Mouse (Mus musculus) hindbrain, embryonic 12.5 days (tissue): Measurements from ENCODE around the gene Krtap3-1. TPM values are rescaled to one million over a fixed set of nuclear protein-coding genes. Genes with fewer than 3 reads are reported as not detected.
"Not testable (repeated sequence)": the region's sequence is repeated elsewhere in the genome, so short reads cannot be mapped to it uniquely, and the experiment has no call there.

Experiments used
- ATAC-seq: fragments of 200-750 bp; cut with Nextera tagmentation; 2 replicates; pipeline ENCODE4 v1.8.0; 2017; ENCODE audit warnings: moderate TSS enrichment; ENCODE audit not compliant: low FRiP score
- H3K27ac ChIP-seq: fragments of 300-500 bp; sonication (generic); 2 replicates; pipeline ENCODE4 v1.5.1; 2016; ENCODE audit warnings: mild to moderate bottlenecking
- H3K27me3 ChIP-seq: fragments of 300-500 bp; sonication (generic); 2 replicates; pipeline ENCODE4 v1.6.1; 2016; ENCODE audit warnings: mild to moderate bottlenecking
- H3K36me3 ChIP-seq: fragments of 300-500 bp; sonication (generic); 2 replicates; pipeline ENCODE4 v1.6.1; 2016; ENCODE audit warnings: mild to moderate bottlenecking
- H3K4me1 ChIP-seq: fragments of 300-500 bp; sonication (generic); 2 replicates; pipeline ENCODE4 v1.6.1; 2016
- H3K4me2 ChIP-seq: fragments of 300-500 bp; sonication (generic); replicated peaks from 2 replicates; pipeline ENCODE4 v1.6.1; 2016; ENCODE audit warnings: mild to moderate bottlenecking
- H3K4me3 ChIP-seq: fragments of 300-500 bp; sonication (generic); 2 replicates; pipeline ENCODE4 v1.5.1; 2016; ENCODE audit warnings: mild to moderate bottlenecking
- H3K9ac ChIP-seq: fragments of 300-500 bp; sonication (generic); 2 replicates; pipeline ENCODE4 v1.6.1; 2016; ENCODE audit warnings: mild to moderate bottlenecking, moderate library complexity
- H3K9me3 ChIP-seq: fragments of 300-500 bp; sonication (generic); replicated peaks from 2 replicates; pipeline ENCODE4 v1.6.1; 2016; ENCODE audit warnings: mild to moderate bottlenecking
- WGBS: fragments of 180-500 bp; shearing (Covaris S2); methylation state at CpG from one replicate; pipeline ENCODE4 v1.1.7; 2016; 5-methylcytosine and 5-hydroxymethylcytosine counted together
- polyA plus RNA-seq: library from polyadenylated mRNA; unstranded; fragments of >200 nt; fragmentation: Nextera tagmentation; extraction: Ambion mirVana; gene quantifications from 2 replicates; pipeline ENCODE4 v1.2.1, GENCODE M21; 2016

Gene Krtap3-1
- not detected in 2 replicates for polyA plus RNA-seq

DNA sequence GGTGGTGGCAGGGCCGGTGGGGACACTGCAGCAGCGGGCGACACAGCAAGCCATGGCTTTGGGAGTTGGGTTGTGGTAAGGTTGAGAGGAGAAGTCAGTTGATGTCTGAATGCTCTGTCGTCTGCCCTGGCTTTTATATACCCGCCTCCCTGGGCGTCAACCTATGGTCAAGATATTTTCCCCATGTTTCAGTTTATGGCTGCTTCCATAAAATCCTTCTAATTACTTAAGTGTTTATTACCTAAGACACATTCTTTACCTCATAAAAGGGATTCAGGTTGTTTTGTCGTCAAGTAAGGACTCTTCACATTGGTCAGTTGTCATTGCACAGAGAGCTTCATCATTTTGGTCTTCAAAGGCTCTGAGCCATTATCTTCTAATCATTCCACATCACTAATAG is at the start of gene Krtap3-1:
Krtap3-1 (minus strand) TSS at position 101 of the 400 bp plus-strand sequence.
- no peaks in the 10 kb centered on the region for H3K4me1 ChIP-seq
- no peak within 1 kb of the TSS for H3K4me3 ChIP-seq
- H3K27me3 ChIP-seq: no peaks in the 10 kb centered on the region
- H3K36me3 ChIP-seq: no peaks in the 10 kb centered on the region
- H3K9me3 ChIP-seq: no peaks in the 10 kb centered on the region
- H3K9ac ChIP-seq: no peak within 1 kb of the TSS
- ATAC-seq: no peak
- H3K4me2 ChIP-seq: no peak within 1 kb of the TSS
- 94% methylated on average over 7 of the region's 7 CpGs for WGBS
- no peak within 1 kb of the TSS for H3K27ac ChIP-seq

DNA sequence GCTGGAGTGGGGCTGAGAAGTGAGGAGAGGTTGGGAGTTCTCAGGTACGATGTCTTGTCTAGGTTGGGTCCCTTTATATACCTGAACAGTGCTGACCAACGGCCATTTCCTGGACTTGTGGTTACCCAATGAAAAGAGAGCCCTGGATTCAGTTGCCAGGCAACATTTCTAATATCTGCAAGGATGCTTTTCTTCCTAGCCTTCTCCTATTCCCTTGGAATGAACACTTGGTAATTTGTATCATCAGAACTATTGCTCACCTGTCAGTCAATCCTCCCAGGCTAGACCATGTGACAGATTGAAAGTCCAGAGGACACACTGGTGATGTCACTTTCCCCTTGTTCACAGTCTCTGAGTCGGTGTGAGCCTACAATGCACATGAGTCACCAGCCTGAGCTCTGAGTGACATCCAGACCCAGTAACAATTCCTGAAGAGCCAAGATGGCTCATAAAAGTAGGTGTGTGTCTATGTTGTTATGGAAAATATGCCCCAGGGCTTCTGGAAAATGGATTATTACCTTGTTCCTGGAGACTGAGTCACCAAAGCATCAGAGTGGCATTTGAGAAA is 48.5 kb upstream of the Krtap3-1 start, which contains the start of gene Krtap2-4:
Krtap2-4 (minus strand) TSS at position 51 of the 568 bp plus-strand sequence.
- no peaks in the 10 kb centered on the region for H3K4me1 ChIP-seq
- no peaks in the 10 kb centered on the region for H3K27me3 ChIP-seq
- ATAC-seq: no peak
- H3K36me3 ChIP-seq: no peaks in the 10 kb centered on the region
- 80% methylated on average over 3 of the region's 3 CpGs for WGBS
- no peak within 1 kb of the TSS for H3K4me3 ChIP-seq
- no peak within 1 kb of the TSS for H3K4me2 ChIP-seq
- no peak within 1 kb of the TSS for H3K27ac ChIP-seq
- no peak within 1 kb of the TSS for H3K9ac ChIP-seq
- H3K9me3 ChIP-seq: no peaks in the 10 kb centered on the region

- H3K36me3 ChIP-seq, ATAC-seq, H3K27ac ChIP-seq, H3K4me3 ChIP-seq, H3K9me3 ChIP-seq, H3K27me3 ChIP-seq, H3K4me1 ChIP-seq, H3K4me2 ChIP-seq, H3K9ac ChIP-seq: not testable (repeated sequence)
- 84% methylated on average over 1 of the region's 2 CpGs for WGBS
These were observed 43.7 kb upstream of the Krtap3-1 start, which contains the start of gene Gm11937 for GRCm38 (mm10) chr11:99610089-99610488. TSS of gene Gm11937 (minus strand) at chr11:99610189.

DNA sequence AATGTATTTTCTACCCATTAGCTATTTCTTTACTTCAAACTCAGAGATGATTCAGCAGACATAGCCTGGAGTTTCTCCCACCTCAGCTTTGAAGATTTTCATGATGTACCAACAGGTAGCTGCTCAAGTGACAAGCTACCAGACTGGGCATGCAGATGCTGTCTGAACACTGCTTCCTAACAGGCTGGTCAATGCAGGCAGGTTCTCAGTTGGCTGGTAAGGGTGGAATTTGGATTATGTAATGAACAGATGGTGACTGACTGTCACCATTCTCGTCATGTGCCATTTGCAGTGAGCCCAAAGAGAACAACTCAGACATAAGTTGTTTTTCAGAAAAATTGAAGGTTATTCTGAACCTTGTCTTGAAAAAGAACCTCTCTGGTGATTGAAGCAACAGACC is 42.7 kb upstream of the Krtap3-1 start:
- Histone ChIP-seq H3K4me3 (no peak overlapping the region), H3K9ac (no peak overlapping the region), H3K4me2 (no peak overlapping the region), H3K36me3 (no peaks in the 10 kb centered on the region), H3K27ac (no peak overlapping the region), H3K27me3 (no peaks in the 10 kb centered on the region), H3K9me3 (no peaks in the 10 kb centered on the region), H3K4me1 (no peaks in the 10 kb centered on the region)
- no peak for ATAC-seq
- WGBS: 62% methylated on average over 1 of the region's 1 CpGs

- WGBS: 73% methylated on average over 1 of the region's 1 CpGs
- H3K36me3 ChIP-seq, H3K9ac ChIP-seq, H3K9me3 ChIP-seq, H3K4me3 ChIP-seq, H3K4me2 ChIP-seq, H3K27ac ChIP-seq, H3K27me3 ChIP-seq, ATAC-seq, H3K4me1 ChIP-seq: not testable (repeated sequence)
These were observed 36.8 kb upstream of the Krtap3-1 start, which contains the start of gene Gm11938 for GRCm38 (mm10) chr11:99603208-99603607. TSS of gene Gm11938 (minus strand) at chr11:99603308.

- H3K9ac ChIP-seq, H3K36me3 ChIP-seq, H3K4me2 ChIP-seq, H3K4me3 ChIP-seq, H3K9me3 ChIP-seq, H3K27ac ChIP-seq, ATAC-seq, H3K27me3 ChIP-seq, H3K4me1 ChIP-seq: not testable (repeated sequence)
- 78% methylated on average over 6 of the region's 6 CpGs for WGBS
These were observed 31.3 kb upstream of the Krtap3-1 start, which contains the start of gene Krtap9-3 for GRCm38 (mm10) chr11:99597742-99598141. TSS of gene Krtap9-3 (minus strand) at chr11:99598105.

DNA sequence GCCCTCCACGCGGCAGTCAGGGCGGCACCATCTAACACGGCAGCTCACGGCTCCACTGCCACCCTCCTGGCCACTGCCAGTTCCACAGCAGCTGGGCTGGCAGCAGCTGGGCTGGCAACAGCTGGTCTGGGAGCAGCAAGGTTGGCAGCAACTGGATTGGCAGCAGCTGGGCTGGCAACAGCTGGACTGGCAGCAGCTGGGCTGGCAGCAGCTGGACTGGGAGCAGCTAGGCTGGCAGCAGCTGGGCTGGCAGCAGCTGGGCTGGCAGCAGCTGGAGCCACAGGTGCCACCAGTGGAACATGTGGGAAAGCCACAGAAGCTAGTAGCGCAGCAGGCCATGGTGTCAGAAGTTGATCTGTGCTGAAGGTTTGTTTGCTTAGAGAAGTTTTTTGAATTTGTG is 24.6 kb upstream of the Krtap3-1 start, which contains the start of gene Krtap1-3:
Krtap1-3 (minus strand) TSS at position 359 of the 400 bp plus-strand sequence.
- WGBS: 87% methylated on average over 6 of the region's 6 CpGs
- Histone ChIP-seq H3K4me2 (no peak within 1 kb of the TSS), H3K27me3 (no peaks in the 10 kb centered on the region), H3K27ac (no peak within 1 kb of the TSS), H3K4me1 (no peaks in the 10 kb centered on the region), H3K9me3 (no peaks in the 10 kb centered on the region), H3K36me3 (no peaks in the 10 kb centered on the region), H3K4me3 (no peak within 1 kb of the TSS), H3K9ac (no peak within 1 kb of the TSS)
- no peak for ATAC-seq

- 95% methylated on average over 7 of the region's 7 CpGs for WGBS
- H3K9ac ChIP-seq: no peak overlapping the region
- no peaks in the 10 kb centered on the region for H3K9me3 ChIP-seq
- H3K4me2 ChIP-seq: no peak overlapping the region
- no peaks in the 10 kb centered on the region for H3K27me3 ChIP-seq
- H3K4me1 ChIP-seq: no peaks in the 10 kb centered on the region
- no peaks in the 10 kb centered on the region for H3K36me3 ChIP-seq
- no peak for ATAC-seq
- no peak overlapping the region for H3K4me3 ChIP-seq
- H3K27ac ChIP-seq: no peak overlapping the region
These were observed 18.7 kb upstream of the Krtap3-1 start for GRCm38 (mm10) chr11:99585096-99585495.

GRCm38 (mm10) chr11:99583245-99583704 is 16.8 kb upstream of the Krtap3-1 start, which contains the start of gene Krtap1-4:
TSS of gene Krtap1-4 (minus strand) at chr11:99583654.
- WGBS: 62% methylated on average over 5 of the region's 5 CpGs
- ATAC-seq: no peak

GRCm38 (mm10) chr11:99581564-99581963 is 15.1 kb upstream of the Krtap3-1 start:
- Histone ChIP-seq H3K27ac (no peak overlapping the region), H3K4me3 (no peak overlapping the region), H3K36me3 (no peaks in the 10 kb centered on the region), H3K9me3 (no peaks in the 10 kb centered on the region), H3K4me1 (no peaks in the 10 kb centered on the region), H3K27me3 (no peaks in the 10 kb centered on the region), H3K9ac (no peak overlapping the region), H3K4me2 (no peak overlapping the region)
- 90% methylated on average over 6 of the region's 6 CpGs for WGBS
- no peak for ATAC-seq

More at GRCm38 (mm10) chr11:99583245-99583704, 16.8 kb upstream of the Krtap3-1 start, which contains the start of gene Krtap1-4:
- no peaks in the 10 kb centered on the region for H3K9me3 ChIP-seq
- H3K4me1 ChIP-seq: no peaks in the 10 kb centered on the region
- no peak within 1 kb of the TSS for H3K4me3 ChIP-seq
- no peak within 1 kb of the TSS for H3K27ac ChIP-seq
- no peaks in the 10 kb centered on the region for H3K36me3 ChIP-seq
- H3K9ac ChIP-seq: no peak within 1 kb of the TSS
- H3K4me2 ChIP-seq: no peak within 1 kb of the TSS
- H3K27me3 ChIP-seq: no peaks in the 10 kb centered on the region

- Histone ChIP-seq H3K27ac (no peak overlapping the region), H3K36me3 (no peaks in the 10 kb centered on the region), H3K4me1 (no peaks in the 10 kb centered on the region), H3K4me2 (no peak overlapping the region), H3K4me3 (no peak overlapping the region), H3K9ac (no peak overlapping the region), H3K27me3 (no peaks in the 10 kb centered on the region), H3K9me3 (no peaks in the 10 kb centered on the region)
- 95% methylated on average over 5 of the region's 5 CpGs for WGBS
- ATAC-seq: no peak
These were observed 14.6 kb upstream of the Krtap3-1 start for GRCm38 (mm10) chr11:99581051-99581450.

DNA sequence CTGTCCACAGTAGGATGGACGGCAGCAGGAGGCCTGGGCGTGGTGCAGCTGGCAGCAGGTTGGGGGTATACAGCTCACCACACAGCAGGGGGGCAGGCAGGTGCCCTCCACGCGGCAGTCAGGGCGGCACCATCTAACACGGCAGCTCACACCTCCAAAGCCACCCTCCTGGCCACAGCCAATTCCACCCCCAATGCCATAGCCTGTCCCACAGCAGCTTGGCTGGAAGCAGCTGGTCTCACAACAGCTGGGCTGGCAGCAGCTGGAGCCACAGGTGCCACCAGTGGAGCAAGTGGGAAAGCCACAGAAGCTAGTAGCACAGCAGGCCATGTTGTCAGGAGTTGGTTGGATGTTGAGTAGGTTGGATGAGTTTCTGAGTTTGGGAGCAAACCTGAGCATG is 14.2 kb upstream of the Krtap3-1 start, which contains the start of gene Krtap1-5:
Krtap1-5 (minus strand) TSS at position 381 of the 400 bp plus-strand sequence.
- no peaks in the 10 kb centered on the region for H3K9me3 ChIP-seq
- H3K27ac ChIP-seq: no peak within 1 kb of the TSS
- no peak within 1 kb of the TSS for H3K4me2 ChIP-seq
- 90% methylated on average over 6 of the region's 6 CpGs for WGBS
- no peak within 1 kb of the TSS for H3K4me3 ChIP-seq
- H3K9ac ChIP-seq: no peak within 1 kb of the TSS
- H3K36me3 ChIP-seq: no peaks in the 10 kb centered on the region
- no peaks in the 10 kb centered on the region for H3K4me1 ChIP-seq
- no peak for ATAC-seq
- H3K27me3 ChIP-seq: no peaks in the 10 kb centered on the region

DNA sequence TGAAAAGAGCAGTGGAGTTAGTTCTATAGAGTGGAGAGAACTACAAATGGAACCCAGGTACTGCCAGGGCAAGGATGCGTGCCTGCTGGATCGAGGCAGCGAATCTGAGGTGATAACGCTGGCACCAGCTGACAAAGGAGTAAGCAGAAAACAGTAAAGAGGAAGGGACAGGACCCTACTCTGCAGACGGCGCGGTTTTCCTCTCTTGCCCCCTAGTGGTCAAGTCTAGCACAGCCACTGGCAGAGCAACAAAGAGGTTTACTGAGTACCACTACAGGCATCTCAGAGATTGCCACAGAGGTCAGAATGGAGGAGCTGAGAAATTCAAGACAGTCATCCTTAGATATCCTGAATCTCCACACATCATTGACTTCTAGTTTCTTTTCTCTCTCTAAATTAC is 7.7 kb upstream of the Krtap3-1 start:
- ATAC-seq: peak; percentile 66; the same call in 1 of the 2 replicates
- Histone ChIP-seq H3K9ac (no peak overlapping the region), H3K4me2 (peak overlapping the region; percentile 44), H3K27me3 (no peaks in the 10 kb centered on the region), H3K36me3 (no peaks in the 10 kb centered on the region), H3K4me3 (no peak overlapping the region), H3K9me3 (no peaks in the 10 kb centered on the region), H3K4me1 (no peaks in the 10 kb centered on the region), H3K27ac (no peak overlapping the region)
- WGBS: 11% methylated on average over 7 of the region's 7 CpGs
